Mouse (Mus musculus): ENCODE data around the gene Olfr378.

The Olfr378 gene

DNA sequence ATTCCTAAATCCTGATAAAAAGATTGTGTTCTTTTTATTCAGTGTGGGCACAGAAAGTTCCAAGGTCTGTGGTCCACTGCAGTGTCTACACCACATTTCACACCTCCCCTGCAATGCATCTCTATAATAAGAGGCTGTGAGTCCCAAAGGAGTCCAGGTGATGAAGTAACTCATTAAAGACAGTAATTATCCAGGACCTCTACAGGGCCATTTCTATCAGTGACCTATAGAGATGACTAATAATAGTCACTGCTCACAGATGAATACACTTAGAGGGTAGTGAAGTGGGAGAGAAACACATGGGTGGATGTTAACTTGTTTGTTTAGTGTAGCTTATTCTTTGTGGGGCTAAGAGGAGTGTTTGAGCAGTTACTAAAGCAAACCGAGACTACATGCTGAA lies at the start of gene Olfr378:
TSS of gene Olfr378 (minus strand) at position 101 of the 400 bp plus-strand sequence.
- DNase-seq (ENCODE audit: extremely low spot score, low read depth, low spot score) = no peak

DNA sequence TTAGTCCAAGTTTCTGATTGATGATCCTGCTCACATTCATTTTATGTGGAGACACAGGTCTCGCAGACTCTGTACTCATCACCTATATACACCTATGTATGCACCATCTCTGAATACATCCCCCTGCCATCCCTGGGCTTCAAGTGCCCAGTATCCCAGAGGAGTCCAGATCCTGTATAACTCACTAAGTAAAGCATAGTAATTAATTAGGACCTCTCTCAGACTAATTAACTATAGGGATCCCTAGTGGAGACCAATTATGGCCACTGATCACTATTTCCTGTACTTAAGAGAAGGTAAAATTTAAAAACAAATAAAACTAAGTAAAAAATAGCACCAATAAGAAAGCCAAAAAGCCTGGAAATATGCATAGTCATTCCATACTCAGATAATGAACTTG lies 29.1 kb upstream of the Olfr378 start, which contains the start of gene Olfr380:
TSS of gene Olfr380 (minus strand) at position 101 of the 400 bp plus-strand sequence.
- no peak for DNase-seq (ENCODE audit: extremely low spot score, low read depth, low spot score)

DNA sequence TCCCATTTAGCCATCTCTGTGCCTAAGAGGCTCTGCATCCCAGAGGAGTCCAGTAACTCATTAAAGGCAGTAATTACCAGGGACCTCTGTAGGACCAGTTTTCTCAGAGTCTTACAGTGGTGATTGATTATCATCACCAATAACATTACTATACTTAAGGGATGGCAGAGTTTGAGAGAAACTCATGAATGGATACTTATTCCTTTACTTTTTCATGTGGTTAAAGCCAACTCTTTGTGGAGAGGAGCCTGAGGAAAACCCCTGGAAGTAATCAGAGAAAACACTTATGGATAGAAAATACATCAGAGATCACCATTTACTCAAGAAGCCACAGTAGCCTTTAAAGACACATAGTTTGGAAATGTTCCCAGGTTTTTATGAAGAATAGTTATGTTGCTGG lies 28.8 kb downstream of the Olfr378 start, which contains the start of gene Olfr1:
TSS of gene Olfr1 (minus strand) at position 101 of the 400 bp plus-strand sequence.
- no peak for DNase-seq (ENCODE audit: extremely low spot score, low read depth, low spot score)

DNA sequence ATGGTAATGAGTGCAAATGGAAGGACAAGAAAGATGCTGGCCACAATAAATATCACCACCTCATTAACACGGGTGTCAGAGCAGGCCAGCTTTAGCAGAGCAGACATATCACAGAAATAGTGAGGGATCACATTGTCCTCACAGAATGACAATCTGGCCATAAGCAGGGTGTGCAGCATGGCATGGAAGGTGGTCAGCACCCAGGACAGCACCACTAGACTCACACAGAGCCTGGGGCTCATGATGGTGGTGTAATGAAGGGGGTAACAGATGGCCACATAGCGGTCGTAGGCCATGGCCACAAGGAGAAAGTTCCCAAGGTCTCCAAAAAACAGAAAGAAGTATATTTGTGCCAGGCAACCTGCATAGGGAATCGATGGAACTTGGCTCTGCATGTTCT lies 32.9 kb downstream of the Olfr378 start:
- no peak for DNase-seq (ENCODE audit: extremely low spot score, low read depth, low spot score)

Measured in hindlimb bud, embryonic 11.5 days (tissue).